Mouse (Mus musculus): ENCODE data around the gene Lama5.

The Lama5 gene

DNA sequence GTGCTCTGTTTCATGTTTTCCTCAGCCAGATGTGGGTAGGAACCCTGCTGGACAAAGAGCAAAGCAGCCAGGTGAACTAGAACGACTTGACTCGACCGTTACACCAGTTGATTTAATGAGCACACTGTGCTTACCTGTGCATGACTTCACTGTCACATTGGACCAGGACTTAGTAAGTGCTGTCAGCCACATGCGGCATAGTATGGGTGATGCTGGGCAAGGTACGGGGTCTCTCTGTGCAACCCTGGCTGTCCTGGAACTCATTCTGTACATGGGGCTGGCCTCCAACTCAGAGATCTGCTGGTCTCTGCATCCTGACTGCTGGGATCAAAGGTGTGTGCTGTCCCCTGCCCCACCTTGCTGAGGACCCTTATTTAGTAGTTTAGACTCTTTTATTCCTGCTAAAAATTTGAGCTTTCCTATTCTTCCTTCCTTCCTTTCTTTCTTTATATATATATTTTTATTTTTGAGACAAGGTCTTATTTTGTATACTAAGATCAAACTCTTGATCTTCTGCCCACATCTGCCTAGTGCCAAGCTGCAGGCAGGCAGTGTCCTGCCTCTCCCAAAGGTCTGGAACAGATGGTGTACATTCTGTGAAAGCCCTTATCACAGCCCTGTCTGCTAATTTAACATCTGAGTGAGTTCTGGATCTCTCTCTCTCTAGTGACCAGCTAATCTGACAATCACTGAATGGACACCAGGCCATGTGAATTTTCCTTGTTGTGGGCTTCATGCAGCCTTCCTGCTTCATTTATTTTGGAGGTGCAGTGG lies 29.0 kb upstream of the Lama5 start:
- DNase-seq (ENCODE audit: low read depth, low spot score): no peak

DNA sequence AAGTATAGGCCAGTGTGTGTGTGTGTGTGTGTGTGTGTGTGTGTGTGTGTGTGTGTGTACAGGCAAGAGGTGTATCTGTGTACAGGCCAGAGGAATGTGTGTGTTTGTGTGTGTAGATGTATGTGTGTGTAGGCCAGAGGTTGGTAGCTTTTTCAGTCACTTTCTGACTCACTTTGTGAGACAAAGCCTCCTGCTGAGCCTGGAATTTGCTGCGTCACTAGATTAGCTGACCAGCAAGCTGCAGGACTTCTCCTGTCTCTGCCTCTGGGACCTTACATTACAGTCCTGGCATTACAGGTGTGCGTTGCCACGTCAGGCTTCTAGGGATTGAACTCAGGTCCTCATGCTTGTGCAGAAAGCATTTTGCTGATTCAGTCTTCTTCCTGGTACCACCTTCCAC lies 26.2 kb upstream of the Lama5 start:
- DNase-seq (ENCODE audit: low read depth, low spot score): no peak

DNA sequence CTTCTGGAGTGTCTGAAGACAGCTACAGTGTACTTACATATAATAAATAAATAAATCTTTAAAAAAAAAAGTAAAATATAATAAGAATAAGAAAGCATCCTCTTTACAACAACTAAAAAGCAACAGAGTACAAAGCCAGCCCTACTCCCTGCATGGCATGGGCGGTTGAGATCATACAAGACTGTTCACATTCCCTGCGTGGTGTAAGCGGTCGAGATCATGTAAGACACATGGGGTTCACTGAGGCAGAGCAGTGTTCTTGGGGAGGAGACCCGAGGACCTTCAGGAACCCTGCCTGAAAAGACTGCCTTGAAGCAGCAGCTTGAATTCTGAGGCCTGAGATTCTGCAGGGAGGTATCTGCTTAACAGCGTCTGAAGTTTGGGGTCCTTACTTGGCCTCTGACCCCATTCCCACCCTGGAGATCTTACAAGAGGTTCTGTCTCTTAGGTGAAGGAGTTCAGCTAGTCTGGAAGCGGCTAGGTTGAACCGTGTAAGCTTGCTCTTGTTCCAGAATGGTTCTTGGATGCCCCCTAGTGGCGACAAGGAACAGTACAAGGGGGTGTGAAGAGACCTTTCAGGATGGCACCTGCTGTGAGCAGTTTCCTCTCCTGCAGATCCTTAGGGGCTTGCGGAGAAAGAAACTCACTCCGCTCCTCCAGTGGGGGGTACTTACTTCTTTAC lies 25.4 kb upstream of the Lama5 start:
- DNase-seq (ENCODE audit: low read depth, low spot score): peak; percentile 82

DNA sequence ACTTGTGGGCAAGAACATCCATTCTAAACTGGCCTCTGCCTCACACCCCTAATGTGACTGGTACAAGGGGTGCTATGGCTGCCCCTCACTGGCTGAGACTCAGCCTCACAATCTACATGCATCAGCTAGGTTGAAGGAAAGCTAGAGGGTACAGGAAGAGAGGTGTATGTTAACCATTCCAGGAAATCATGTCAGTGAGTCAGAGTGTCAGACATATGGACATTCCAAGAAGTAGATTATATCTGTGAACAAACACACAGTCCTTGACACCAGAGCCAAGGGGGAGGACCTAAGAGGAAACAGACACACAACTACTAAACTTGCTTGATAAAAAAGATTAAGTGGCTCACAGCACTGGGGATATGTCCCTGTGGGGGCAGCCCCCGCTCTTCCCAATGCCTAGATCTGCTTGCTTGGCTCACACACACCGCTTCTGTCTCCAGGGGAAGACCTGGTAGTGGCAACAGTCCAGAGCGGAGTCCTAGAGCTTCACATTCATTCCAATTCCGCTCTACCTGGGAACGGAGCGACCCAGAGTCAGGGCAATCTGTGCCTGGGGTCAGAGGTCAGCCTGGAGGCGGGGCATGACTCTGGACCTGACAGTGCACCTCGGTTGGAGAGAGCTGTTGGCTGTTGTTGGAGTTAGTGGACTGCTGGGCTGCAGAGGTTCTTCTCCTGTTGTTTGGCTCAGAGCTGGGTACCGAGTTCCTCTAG lies 23.4 kb upstream of the Lama5 start:
- DNase-seq (ENCODE audit: low read depth, low spot score): no peak

DNA sequence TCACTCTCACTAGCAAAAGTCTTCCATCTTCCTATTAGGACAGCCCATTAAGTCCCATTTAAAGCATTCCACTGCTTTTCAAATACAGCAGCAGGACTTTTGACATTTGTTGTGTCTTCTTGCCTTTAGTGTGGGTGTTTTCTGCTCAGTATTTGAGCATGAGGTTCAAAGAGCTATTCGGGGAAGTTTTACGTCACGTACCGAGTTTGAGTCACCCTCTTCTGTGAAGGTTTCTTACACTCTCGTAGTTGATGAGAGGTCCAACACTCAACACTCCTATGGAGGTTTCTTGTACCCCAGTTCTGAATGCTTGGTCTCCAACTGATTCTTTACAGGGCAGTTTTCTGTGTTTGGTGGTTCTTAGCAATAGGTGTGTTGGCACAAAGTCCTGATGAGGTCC lies 22.3 kb upstream of the Lama5 start:
- DNase-seq (ENCODE audit: low read depth, low spot score): peak; percentile 40

DNA sequence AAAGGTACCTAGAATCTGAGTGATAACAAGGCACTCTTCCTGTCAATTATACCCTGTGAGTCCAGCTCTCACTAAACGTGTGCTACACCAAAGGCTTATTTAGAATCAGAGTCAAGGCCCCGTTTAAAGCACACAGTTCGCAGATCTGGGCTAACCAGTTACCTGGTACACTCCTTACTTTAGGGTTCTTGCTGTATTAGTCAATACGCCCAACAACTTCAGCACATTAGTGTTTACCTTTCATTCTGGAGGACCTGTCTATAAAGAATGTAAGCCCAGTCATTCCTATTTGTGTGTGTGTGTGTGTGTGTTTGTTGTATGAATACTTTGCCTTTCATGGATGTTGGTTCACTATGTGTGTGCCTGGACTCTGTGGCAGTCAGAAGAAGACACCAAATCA lies 17.4 kb upstream of the Lama5 start:
- no peak for DNase-seq (ENCODE audit: low read depth, low spot score)

DNA sequence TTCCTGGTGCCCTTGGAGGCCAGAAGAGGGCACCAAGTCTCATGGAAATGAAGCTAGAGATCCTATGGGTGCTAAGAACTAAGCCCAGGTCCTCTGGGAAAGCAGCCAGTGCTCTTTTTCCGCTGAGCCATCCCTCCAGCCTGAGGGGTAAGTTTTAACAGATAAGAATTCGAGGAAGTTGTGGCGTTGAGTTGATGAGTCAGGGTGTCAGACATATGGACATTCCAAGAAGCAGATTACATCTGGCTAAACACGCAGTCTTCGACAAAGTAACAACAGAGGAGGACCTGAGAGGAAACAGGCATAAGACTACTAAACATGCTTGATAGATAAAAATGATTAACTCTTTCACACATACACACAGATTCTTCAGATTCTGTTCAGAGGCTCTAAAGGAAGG lies 12.9 kb upstream of the Lama5 start:
- no peak for DNase-seq (ENCODE audit: low read depth, low spot score)

DNA sequence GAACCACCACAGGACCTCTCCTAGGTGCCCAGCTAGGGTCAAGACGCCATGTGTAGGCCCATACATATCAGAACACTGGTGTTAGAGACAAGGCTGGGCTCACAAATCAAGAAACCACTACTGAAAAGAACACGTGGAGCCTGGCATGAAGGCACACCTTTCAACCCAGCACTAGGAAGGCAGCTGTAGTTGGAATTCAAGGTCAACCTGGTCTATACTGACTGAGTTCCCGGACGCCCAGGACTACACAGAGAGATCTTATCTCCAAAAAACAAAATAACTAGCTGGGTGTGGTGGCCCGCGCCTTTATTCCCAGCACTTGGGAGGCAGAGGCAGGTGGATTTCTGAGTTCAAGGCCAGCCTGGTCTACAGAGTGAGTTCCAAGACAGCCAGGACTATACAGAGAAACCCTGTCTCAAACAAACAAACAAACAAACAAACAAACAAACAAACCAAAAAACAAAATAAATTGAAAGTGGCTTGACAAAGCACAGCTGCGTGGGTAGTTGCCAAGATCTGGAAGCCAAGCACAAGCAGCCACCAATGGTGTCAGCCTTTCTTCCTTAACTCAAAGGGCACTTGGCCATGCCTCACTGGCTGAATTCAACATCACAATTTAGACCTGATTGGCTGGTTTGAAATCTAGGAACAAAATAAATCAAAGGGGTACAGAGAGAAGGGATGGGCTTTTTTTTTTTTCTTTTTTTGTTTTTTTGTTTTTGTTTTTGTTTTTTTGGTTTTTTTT lies 12.1 kb upstream of the Lama5 start:
- DNase-seq (ENCODE audit: low read depth, low spot score): no peak

DNA sequence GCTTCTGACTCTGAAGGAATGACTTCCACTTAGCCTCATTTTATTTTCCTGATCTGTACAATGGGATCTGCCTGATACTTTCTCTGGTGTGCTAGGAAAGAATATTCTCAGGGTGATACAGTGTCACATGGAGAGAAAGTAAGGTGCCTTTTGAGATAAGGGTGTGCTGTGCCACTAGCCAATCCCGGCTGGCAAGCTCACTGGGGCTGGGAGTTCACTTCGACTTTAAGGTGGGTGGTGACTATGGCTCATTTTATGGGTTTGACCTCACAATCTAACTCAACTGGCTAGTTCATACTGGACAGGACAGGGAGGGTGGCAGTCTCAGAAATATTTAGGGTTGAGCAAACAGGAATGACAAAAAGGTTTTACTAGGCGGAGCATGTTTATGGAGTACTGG lies 11.3 kb upstream of the Lama5 start:
- DNase-seq (ENCODE audit: low read depth, low spot score): no peak

DNA sequence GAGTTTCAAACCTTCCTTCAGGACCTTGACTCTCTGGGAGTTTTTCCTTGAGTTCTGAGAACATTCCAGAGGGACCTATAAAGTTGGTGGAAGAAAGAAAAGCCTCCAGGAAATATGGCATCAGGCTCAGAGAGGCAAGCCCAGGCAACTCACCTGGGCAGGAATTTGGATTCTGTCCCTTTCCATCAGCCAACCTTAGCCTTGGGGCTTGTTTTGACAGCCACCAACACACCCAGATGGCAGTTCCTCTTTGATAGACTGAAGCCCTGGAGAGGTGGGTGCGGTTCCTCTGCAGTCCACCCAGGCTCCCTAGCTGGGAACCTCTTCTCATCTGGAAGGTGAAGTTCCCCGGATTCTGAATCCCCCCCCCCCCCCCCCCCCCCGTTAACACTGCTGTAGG lies 10.8 kb upstream of the Lama5 start:
- no peak for DNase-seq (ENCODE audit: low read depth, low spot score)

DNA sequence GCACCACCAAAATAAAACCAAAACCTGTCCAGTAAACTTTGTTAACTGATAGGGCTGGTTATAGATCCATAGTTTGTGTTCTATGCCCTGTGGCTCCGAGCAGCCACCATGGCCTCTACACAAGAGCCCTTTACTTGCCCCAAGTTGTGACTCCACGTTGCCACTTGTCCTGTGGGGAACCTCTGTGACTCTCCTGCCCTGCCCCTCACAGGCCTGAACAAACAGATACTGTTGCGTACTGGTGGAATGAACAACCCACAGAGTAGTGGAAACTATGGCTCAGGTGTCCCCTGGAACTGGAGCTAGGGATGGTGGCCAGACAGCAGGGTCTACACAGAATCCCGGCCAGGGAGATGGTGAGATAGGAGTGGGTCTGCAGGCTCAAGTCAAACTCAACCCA lies 10.1 kb upstream of the Lama5 start:
- no peak for DNase-seq (ENCODE audit: low read depth, low spot score)

DNA sequence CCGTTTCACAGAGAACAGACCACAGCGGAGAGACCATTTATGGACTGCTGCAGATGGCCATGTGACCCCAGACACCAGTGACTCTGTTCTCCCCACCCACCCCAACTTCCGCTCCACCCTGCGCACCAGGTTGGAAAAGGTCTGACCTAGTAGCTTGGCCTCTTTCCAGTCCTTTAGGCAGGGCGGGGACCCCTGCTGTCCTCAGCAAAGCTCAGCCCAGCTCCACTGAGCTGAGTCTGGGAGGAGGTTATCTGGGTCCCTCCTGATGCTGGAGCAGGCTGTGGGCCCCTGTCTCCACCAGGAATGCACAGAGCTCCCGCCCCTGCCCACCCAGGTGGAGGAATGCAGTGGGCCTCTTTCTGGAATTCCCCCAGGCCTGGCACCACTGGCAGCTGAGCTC lies 9.3 kb upstream of the Lama5 start:
- no peak for DNase-seq (ENCODE audit: low read depth, low spot score)

DNA sequence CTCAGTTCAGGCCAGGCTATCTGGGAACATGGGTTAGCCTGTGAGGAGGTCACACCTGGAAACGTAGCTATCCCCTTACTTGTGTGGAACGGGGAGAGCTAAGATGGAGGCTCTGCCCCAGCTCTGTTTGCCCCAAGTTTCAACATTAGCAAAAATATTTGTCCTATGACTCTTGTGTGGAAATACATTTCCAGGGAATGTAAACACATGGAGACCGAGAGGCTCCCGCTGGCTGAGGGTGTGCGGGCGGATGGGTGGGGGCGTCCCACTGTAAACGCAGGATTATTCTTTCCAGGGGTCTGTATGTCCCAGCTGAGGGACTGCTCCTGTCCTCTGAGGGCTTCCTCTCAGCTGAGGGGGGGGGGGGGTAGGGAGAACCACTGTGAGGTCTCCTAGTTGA lies 8.7 kb upstream of the Lama5 start:
- no peak for DNase-seq (ENCODE audit: low read depth, low spot score)

DNA sequence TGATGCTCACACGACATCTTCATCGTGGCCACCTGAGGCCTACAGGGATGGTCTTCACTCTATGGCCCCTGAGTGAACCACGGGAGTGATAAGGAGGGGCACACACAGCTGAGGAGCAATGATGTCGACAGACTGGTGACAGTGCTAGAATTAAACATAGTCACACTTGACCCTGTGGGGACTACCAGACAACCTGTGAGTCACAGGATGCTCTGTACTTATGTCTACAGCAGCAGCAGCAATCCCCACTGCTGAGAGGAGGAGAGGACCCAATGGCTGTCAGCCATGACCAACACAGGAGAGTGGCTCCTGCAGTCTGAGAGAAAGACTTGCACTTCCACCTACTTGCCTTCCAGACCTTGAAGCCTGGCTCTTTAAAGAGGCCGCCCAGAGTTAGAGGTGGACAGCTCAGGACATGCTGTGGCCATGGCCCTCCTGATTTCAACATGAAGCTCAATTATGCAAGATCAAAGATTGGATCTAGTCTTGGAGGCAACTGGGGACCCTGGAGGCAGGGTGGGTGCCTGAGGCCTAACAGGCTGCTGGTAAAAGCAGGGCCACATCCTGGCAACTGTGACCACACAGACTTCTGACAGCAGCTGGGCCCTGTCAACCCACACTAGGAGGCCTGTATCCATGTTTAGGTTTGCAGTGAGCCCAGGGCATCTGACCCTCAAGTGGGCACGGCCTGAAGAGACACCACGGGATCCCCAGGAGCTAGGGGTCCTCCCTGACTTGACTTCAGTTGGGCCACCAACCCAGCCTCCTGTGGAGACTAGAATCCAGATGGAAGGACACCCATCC lies 7.6 kb upstream of the Lama5 start:
- DNase-seq (ENCODE audit: low read depth, low spot score): no peak

DNA sequence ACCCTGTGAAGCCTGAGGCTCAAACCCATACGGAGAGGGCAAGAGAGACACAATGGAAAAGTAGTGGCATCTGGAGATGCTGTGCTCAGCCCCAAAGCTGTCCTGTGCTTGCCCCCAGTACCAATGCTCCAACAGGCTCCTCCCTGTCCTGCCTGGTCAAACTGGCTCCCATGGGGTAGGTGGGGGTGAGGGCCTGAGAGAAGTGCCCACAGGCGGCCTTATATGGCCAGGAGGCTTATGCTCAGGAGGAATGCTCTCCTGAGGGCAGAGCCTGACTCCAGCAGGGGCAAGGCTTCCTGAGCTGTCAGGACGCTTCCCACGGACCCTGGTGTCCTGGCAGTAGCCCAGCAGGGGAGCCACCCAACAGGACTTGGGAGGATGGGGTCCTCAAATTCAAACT lies 4.8 kb upstream of the Lama5 start:
- no peak for DNase-seq (ENCODE audit: low read depth, low spot score)

DNA sequence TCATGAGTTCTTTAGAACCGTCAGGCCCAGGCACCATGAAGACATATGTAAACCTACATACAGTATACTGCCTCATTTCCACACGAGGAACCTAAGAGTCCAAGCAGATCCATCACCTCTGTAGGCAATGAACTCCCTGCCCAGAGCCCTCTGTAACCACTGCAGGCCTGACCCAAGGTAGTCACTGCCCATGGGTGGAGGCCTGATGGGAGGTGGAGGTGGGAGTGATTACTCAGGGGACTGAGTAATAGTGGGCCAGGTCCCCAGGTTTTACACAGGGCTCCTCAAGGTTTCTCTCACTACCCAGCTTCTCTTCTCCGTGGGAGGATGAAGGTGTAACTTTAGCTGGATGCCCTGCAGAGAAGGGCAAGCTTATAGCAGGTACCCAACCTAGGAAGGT lies 3.5 kb upstream of the Lama5 start:
- no peak for DNase-seq (ENCODE audit: low read depth, low spot score)

DNA sequence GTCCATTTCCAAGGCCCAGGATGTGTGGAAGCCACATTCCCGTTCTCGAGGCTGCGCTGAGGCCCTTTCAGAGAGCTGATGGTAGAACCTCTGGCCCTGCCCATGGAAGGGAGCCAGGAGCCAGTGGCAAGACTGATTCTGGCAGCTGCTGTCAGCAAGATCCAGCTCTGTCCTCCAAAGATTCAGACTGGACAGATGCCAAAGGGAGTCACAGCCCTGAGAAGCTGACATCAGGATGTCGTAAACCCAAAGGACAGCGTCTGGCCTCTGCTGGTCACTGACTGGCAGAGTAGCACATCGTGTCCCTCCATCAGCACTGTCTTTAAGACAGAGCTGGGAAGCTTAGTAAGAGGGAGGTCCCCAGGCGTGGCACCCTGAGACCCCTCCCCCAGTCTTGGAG lies 2.9 kb upstream of the Lama5 start:
- no peak for DNase-seq (ENCODE audit: low read depth, low spot score)

DNA sequence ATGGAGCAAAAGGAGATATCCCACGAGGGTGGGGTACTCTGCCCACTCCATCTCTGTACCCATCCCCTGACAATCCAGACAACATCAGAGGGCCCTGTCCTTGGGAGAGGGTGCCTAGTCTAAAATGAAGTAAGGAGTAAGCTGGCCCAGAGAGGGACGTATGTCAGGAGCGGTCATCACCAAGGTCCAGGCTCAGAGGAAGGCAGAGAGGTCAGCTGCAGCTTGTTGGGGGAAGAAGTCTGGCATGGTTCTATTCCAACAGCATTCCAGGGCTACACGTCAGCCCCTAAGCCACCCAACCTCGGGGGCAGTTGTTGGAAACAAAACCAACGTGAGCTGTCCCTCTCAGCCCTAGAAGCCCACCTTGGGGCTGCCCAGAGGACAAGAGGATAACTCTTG lies 2.4 kb upstream of the Lama5 start:
- no peak for DNase-seq (ENCODE audit: low read depth, low spot score)

DNA sequence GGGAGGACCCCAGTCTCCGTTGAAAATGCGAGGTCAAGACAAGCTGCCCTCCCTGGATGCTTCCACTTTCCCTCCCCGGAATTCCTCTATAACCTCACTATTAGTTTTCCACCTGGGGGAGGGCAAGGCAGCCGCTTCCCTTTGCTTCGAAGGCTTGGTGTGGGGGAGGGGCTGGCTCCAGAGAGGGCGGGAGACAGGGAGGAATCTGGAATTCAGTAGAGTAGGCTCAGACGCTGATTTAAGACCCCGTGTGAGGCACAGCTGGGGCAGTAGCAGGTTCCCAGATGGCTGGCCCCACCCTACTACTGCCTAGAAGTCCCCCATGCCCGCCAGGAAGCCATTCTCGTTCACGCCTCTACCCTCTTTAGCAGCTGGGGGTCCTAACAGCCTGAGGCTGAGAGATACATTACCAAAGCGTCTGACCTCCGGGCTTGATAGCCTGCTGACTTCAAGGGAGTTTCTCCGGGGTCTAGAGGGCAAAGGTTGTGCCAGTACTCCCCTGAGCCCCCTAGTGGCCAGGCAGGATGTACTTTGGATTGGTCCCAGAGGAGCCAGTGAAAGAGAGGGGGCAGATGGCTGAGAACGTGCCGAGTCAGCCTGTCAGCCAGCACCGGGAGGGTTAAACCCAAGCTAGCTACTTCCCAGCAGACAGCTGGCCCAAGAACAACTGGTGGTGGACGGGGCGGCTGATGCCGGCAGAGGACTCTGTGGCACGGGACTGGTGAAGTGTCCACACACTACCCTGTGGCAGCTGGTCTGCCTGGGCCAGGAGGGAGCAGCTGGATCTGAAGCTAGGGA lies 1.8 kb upstream of the Lama5 start:
- DNase-seq (ENCODE audit: low read depth, low spot score): peak; percentile 34

DNA sequence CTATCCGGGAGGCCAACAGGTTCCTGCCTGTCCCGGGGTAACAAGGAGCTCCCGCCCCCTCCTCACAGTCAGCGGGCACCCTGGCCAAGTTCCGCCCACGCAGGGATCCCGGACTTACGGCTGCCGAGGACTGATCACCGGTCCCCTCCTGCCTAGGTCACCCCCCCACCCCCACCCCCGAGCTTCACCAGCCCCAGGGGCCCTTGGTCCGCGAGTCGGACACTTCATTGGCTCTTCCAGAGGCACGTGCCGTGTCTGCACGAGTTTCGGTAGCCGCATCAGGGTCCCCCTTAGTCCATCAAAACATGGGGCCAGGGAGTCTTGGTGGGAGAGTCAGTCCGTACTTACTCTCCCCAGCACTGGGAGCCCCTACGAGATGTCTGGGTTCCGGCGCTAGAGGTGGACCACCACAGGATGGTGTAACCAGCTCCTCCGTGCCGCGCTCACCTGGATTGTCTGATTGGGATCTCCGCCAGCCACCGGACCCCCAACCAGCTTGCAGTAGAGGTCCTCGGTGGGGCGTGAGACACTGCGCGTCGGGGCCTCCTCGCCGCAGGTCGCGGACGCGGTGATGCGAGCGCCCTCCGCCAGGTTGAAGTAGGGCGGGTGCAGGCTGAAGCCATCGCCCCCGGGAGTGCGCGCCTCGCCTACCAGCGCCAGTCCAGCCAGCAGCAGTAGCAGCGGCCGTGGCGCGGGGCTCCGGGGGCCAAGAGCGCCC lies 456 bp downstream of the Lama5 start:
- DNase-seq (ENCODE audit: low read depth, low spot score): peak; percentile 36
